Mouse (Mus musculus): ENCODE data around the gene Egr2.

GRCm38 (mm10) chr10:67493556-67493955 lies 41.7 kb upstream of the Egr2 start:
- TF ChIP-seq CTCF (conservative IDR thresholded peaks at IDR 0.05; ENCODE audit: low read length): no peak
- no peak for TF ChIP-seq NANOG (IDR thresholded peaks at IDR 0.05; ENCODE audit: borderline replicate concordance, low read length)
- TF ChIP-seq POU5F1 (IDR thresholded peaks at IDR 0.05; ENCODE audit: borderline replicate concordance, low read length): no peak

All from E14TG2a.4 (cell line).